Mouse (Mus musculus): ENCODE measurements around the gene Fstl3. TPM values are rescaled to one million over a fixed set of nuclear protein-coding genes. Genes with fewer than 3 reads are reported as not detected.
"Not testable (repeated sequence)": the region's sequence is repeated elsewhere in the genome, so short reads cannot be mapped to it uniquely, and the experiment has no call there.

Gene Fstl3
- total and polyA plus RNA-seq, 2 experiments from 2014 or later = 2.1 to 2.8 TPM

DNA sequence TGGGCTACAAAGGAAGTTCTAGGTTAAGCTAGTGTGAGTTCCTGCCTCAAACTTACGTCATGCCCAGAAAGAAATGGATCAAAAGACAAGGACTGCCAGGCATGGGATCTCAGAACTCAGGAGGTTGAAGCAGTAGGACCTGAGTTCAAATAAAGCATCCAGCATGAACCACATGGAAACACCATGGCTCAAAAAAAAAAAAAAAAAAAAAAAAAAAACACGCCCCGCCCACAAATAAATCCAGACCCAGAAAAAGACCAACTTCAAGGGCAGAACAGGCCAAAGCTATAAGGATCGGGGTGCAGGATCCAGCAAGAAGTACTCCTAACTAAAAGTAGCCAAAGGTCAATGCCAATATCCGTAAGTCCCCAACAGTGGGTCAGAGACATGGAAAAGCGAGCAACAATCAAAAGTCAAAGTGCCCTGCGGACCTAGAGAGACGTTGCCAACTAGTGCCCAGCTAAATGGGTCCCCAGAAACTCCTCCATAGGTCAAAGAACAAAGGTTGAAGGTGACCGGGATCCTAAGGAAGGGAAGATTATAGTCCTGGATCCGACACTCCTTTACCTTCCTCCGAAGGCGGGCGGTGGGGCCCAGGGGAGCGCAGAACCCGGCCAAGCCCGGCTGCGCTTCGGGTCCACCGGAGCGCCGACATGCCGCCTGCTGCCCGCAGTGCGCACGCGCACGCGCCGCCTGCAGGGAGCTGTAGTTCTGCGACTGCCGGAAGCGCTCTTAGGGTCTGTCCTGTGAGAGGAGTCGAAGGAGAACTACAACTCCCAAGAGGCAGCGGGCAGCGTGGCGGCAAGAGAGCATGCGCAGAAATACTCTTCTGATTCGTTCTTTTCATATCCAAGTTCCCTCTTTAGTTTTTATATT lies 30.9 kb upstream of the Fstl3 start, which contains the start of gene Polrmt:
Gene Polrmt, minus strand, starts transcription at position 684 of the 876 bp plus-strand sequence.
- peak within 1 kb of the TSS; percentile 26; the same call in 1 of the 2 replicates for H3K9ac ChIP-seq
- peaks cover 8% of the 10 kb centered on the region; the same call in 1 of the 2 replicates for H3K4me1 ChIP-seq (ENCODE audit: insufficient read depth)
- H3K27ac ChIP-seq (ENCODE audit: low read depth, low read length) = no peak within 1 kb of the TSS
- TF ChIP-seq CTCF (IDR thresholded peaks at IDR 0.05; ENCODE audit: low read depth) = peak; percentile 70
- H3K9me3 ChIP-seq (ENCODE audit: low read length) = no peaks in the 10 kb centered on the region
- H3K36me3 ChIP-seq (ENCODE audit: insufficient read depth) = peaks cover 22% of the 10 kb centered on the region
- ATAC-seq (peak; percentile 99), DNase-seq (peak; percentile 97)
- no peaks in the 10 kb centered on the region for H3K27me3 ChIP-seq (ENCODE audit: insufficient read depth, low read length)
- 3% methylated on average over 38 of the region's 38 CpGs for WGBS
- peak within 1 kb of the TSS; percentile 54 for H3K4me2 ChIP-seq (ENCODE audit: low read depth)
- peak within 1 kb of the TSS; percentile 49 for H3K4me3 ChIP-seq (ENCODE audit: low read depth, low read length)

DNA sequence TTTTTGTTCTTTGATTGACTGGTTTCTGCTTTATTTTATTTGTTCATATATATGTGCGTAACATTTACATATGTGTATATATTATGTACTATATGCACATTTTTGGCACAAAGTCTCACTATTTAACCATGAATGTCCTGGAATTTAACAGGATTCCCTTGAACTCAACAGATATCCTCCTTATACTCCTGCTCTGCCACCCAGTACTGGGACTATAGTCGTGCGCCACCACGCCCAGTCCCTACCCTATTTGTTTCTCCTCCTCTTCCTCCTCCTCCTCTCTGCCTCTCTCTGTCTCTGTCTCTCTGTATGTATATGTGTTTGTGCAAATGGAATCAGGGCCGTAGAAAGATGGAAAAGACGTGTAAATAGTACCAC lies 30.3 kb upstream of the Fstl3 start:
- Histone ChIP-seq H3K27me3 (ENCODE audit: insufficient read depth, low read length) (no peaks in the 10 kb centered on the region), H3K4me2 (ENCODE audit: low read depth) (peak overlapping the region; percentile 47), H3K9ac (no peak overlapping the region; the same call in 1 of the 2 replicates), H3K9me3 (ENCODE audit: low read length) (no peaks in the 10 kb centered on the region), H3K4me1 (ENCODE audit: insufficient read depth) (peaks cover 8% of the 10 kb centered on the region; the same call in 1 of the 2 replicates), H3K27ac (ENCODE audit: low read depth, low read length) (no peak overlapping the region), H3K36me3 (ENCODE audit: insufficient read depth) (peaks cover 16% of the 10 kb centered on the region), H3K4me3 (ENCODE audit: low read depth, low read length) (peak overlapping the region; percentile 49; the same call in 1 of the 2 replicates)
- 18% methylated on average over 6 of the region's 6 CpGs for WGBS
- DNase-seq = no peak
- ATAC-seq = peak; percentile 32
- TF ChIP-seq CTCF (IDR thresholded peaks at IDR 0.05; ENCODE audit: low read depth) = no peak

DNA sequence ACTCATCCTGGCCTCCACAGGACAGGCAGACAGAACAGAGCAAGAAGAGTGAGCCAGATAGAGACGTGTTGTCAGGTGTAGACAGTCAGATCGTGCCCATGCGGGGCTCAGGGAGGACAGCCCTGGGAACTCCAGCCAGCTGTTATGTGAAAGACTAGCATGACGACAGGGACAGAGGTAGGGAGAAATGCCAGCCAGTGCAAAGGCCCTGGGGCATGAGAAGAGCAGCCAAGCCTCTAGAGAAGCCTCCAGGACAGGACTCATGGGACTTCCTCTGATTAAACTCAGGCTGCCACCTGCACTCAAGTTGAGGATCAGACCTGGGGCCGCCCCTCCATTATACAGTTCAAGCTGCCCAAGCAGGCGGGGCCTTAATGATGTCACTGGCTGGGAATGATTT lies 28.6 kb upstream of the Fstl3 start:
- Histone ChIP-seq H3K4me3 (ENCODE audit: low read depth, low read length) (no peak overlapping the region), H3K9me3 (ENCODE audit: low read length) (no peaks in the 10 kb centered on the region), H3K36me3 (ENCODE audit: insufficient read depth) (0 out of 2 replicates have a peak, but pooled peaks cover under 1% of the 10 kb centered on the region), H3K27me3 (ENCODE audit: insufficient read depth, low read length) (no peaks in the 10 kb centered on the region), H3K4me2 (ENCODE audit: low read depth) (no peak overlapping the region), H3K9ac (no peak overlapping the region), H3K4me1 (ENCODE audit: insufficient read depth) (peaks cover 8% of the 10 kb centered on the region; the same call in 1 of the 2 replicates), H3K27ac (ENCODE audit: low read depth, low read length) (no peak overlapping the region)
- no peak for TF ChIP-seq CTCF (IDR thresholded peaks at IDR 0.05; ENCODE audit: low read depth)
- DNase-seq = no peak
- WGBS = 77% methylated on average over 6 of the region's 6 CpGs
- ATAC-seq = no peak

DNA sequence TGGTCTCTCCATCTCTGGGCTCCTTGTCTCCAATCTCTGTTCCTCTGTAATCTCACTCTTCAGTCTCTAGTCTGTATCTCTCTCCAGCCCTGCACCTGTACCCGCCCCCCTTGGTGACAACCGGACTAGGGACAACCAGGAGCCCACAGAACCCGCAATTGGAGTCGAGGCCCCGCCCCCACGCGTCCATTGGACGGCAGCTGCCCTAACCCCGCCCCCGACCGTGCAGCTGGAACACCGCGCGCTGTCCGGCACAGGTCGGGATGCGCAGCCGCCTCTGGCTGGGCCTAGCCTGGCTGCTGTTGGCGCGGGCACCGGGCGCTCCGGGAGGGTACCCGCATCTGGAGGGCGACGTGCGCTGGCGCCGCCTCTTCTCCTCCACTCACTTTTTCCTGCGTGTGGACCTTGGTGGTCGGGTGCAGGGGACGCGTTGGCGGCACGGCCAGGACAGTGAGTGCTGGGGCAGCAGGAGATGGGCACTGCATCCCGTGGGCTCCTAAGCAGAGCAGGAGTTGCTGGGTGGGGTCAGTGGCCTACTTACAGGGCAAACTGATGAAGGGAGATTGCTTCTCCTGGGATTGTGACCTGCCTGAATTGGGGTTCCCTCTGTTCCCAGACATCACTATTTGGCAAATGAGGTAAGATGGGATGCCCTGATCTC lies 22.1 kb upstream of the Fstl3 start, which contains the start of gene Fgf22:
Gene Fgf22, plus strand, starts transcription at position 221 of the 661 bp plus-strand sequence.
- H3K36me3 ChIP-seq (ENCODE audit: insufficient read depth) = peaks cover 38% of the 10 kb centered on the region
- no peak for TF ChIP-seq CTCF (IDR thresholded peaks at IDR 0.05; ENCODE audit: low read depth)

DNA sequence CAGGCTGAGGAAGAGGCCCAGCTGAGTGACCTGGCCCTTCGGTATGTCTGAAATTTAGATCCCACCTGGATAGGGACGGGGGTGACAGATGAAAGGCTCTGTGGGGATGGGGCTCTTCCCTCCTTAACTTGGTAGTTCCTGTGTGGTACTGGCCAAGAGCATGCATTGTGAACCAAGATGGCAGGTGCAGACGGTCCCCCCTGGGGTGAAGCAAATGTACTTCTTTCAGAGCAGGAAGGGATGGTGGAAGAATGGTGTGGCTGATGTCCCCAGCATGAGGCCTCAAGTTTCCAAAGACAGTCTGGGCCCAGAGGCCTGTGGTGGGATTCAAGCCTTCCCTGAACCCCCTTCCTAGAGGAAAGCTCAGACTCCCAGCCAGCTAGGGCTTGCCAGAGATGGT lies 21.2 kb upstream of the Fstl3 start:
- ATAC-seq (no peak), DNase-seq (no peak)
- Histone ChIP-seq H3K4me2 (ENCODE audit: low read depth) (no peak overlapping the region), H3K36me3 (ENCODE audit: insufficient read depth) (peaks cover 47% of the 10 kb centered on the region), H3K27ac (ENCODE audit: low read depth, low read length) (no peak overlapping the region), H3K4me3 (ENCODE audit: low read depth, low read length) (no peak overlapping the region), H3K9ac (no peak overlapping the region), H3K9me3 (ENCODE audit: low read length) (no peaks in the 10 kb centered on the region), H3K27me3 (ENCODE audit: insufficient read depth, low read length) (no peaks in the 10 kb centered on the region), H3K4me1 (ENCODE audit: insufficient read depth) (no peaks in the 10 kb centered on the region)
- TF ChIP-seq CTCF (IDR thresholded peaks at IDR 0.05; ENCODE audit: low read depth) = no peak
- 83% methylated on average over 3 of the region's 3 CpGs for WGBS

More for the DNA sequence above, 22.1 kb upstream of the Fstl3 start, which contains the start of gene Fgf22:
- Histone ChIP-seq H3K9me3 (ENCODE audit: low read length) (no peaks in the 10 kb centered on the region), H3K4me1 (ENCODE audit: insufficient read depth) (no peaks in the 10 kb centered on the region), H3K9ac (peak within 1 kb of the TSS; percentile 43; the same call in 1 of the 2 replicates), H3K4me2 (ENCODE audit: low read depth) (peak within 1 kb of the TSS; percentile 56), H3K27ac (ENCODE audit: low read depth, low read length) (no peak within 1 kb of the TSS), H3K4me3 (ENCODE audit: low read depth, low read length) (peak within 1 kb of the TSS; percentile 32), H3K27me3 (ENCODE audit: insufficient read depth, low read length) (no peaks in the 10 kb centered on the region)
- ATAC-seq (peak; percentile 73), DNase-seq (peak; percentile 31)
- WGBS = 5% methylated on average over 36 of the region's 36 CpGs

DNA sequence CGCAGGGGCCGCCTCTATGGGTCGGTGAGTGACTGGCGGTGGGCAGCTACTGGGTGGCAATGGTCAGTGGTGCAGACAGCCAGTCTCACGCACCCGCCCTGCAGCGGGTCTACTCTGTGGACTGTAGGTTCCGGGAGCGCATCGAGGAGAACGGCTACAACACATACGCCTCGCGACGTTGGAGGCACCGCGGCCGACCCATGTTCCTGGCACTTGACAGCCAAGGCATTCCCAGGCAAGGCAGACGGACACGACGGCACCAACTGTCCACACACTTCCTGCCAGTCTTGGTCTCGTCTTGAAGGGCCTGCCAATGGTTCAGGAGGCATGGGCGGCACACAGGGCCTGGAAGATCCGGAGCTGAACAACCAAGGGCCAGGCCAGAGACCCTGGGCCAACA lies 20.4 kb upstream of the Fstl3 start:
- ATAC-seq (no peak), DNase-seq (no peak)
- H3K9me3 ChIP-seq (ENCODE audit: low read length) = no peaks in the 10 kb centered on the region
- WGBS = 91% methylated on average over 24 of the region's 24 CpGs
- no peaks in the 10 kb centered on the region for H3K4me1 ChIP-seq (ENCODE audit: insufficient read depth)
- no peaks in the 10 kb centered on the region for H3K27me3 ChIP-seq (ENCODE audit: insufficient read depth, low read length)
- no peak overlapping the region for H3K9ac ChIP-seq
- peaks cover 55% of the 10 kb centered on the region for H3K36me3 ChIP-seq (ENCODE audit: insufficient read depth)
- TF ChIP-seq CTCF (IDR thresholded peaks at IDR 0.05; ENCODE audit: low read depth) = no peak
- no peak overlapping the region for H3K4me2 ChIP-seq (ENCODE audit: low read depth)
- no peak overlapping the region for H3K4me3 ChIP-seq (ENCODE audit: low read depth, low read length)
- H3K27ac ChIP-seq (ENCODE audit: low read depth, low read length) = no peak overlapping the region

DNA sequence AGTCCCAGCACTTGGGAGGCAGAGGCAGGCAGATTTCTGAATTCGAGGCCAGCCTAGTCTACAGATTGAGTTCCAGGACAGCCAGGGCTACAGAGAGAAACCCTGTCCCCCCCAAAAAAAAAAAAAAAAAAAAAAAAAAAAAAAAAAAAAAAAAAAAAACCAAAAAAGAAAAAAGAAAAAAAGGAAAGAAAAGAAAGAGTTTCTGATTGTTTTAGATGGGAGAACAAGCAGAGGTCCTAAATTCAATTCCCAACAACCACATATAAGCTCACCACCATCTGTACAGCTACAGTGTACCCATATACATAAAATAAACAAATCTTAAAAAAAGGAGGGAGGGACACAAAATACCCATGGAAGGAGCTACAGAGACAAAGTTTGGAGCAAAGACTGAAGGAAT lies 17.4 kb upstream of the Fstl3 start:
- not testable (repeated sequence) for H3K27ac ChIP-seq (ENCODE audit: low read depth, low read length); ATAC-seq; H3K9me3 ChIP-seq (ENCODE audit: low read length); H3K9ac ChIP-seq; H3K27me3 ChIP-seq (ENCODE audit: insufficient read depth, low read length); H3K4me2 ChIP-seq (ENCODE audit: low read depth); H3K4me3 ChIP-seq (ENCODE audit: low read depth, low read length); DNase-seq; H3K4me1 ChIP-seq (ENCODE audit: insufficient read depth)
- 94% methylated on average over 1 of the region's 1 CpGs for WGBS
- peaks cover 64% of the 10 kb centered on the region for H3K36me3 ChIP-seq (ENCODE audit: insufficient read depth)

Measured in forebrain, postnatal 0 days (tissue).